Mouse (Mus musculus) olfactory bulb, adult 2 months (tissue): ENCODE measurements around the gene Fbxw2. TPM values are rescaled to one million over a fixed set of nuclear protein-coding genes. Genes with fewer than 3 reads are reported as not detected.

Source experiments
- H3K27ac ChIP-seq: fragments of 200-500 bp; 2 replicates; pipeline ENCODE4 v1.5.1; 2012; ENCODE audit warnings: low read depth, low read length; ENCODE audit not compliant: insufficient read depth
- H3K4me1 ChIP-seq: fragments of 200-500 bp; 2 replicates; pipeline ENCODE4 v1.6.1; 2012; ENCODE audit warnings: low read length; ENCODE audit not compliant: control insufficient read depth, insufficient read depth
- H3K4me3 ChIP-seq: fragments of 200-500 bp; 2 replicates; pipeline ENCODE4 v1.5.1; 2012; ENCODE audit warnings: mild to moderate bottlenecking, low read depth, low read length, moderate library complexity; ENCODE audit not compliant: insufficient read depth
- CTCF ChIP-seq: fragments of 200-500 bp; IDR thresholded peaks from 2 replicates; pipeline ENCODE4 v1.5.1; 2012; ENCODE audit warnings: low read depth, mild to moderate bottlenecking, low read length, moderate library complexity; ENCODE audit not compliant: insufficient read depth
- POLR2A ChIP-seq: fragments of 200-500 bp; IDR thresholded peaks from 2 replicates; pipeline ENCODE4 v1.6.1; 2012; ENCODE audit warnings: mild to moderate bottlenecking, low read depth, low read length, moderate library complexity; ENCODE audit not compliant: insufficient read depth
- WGBS: fragments of 180-500 bp; shearing (Covaris S2); methylation state at CpG from one replicate; pipeline ENCODE4 v1.1.7; 2018; 5-methylcytosine and 5-hydroxymethylcytosine counted together
- polyA plus RNA-seq: library from polyadenylated mRNA; stranded (reverse); fragments of >200 nt; gene quantifications from 2 replicates; pipeline ENCODE4 v1.2.4, GENCODE M21; 2012; ENCODE audit warnings: low replicate concordance; ENCODE audit not compliant: missing spikeins, insufficient read depth, insufficient read length

Fbxw2 gene
- polyA plus RNA-seq, 1 experiment, result not detected

- Histone ChIP-seq H3K4me1 (no peaks in the 10 kb centered on the region), H3K4me3 (no peak overlapping the region; the same call in 1 of the 2 replicates), H3K27ac (no peak overlapping the region)
- TF ChIP-seq CTCF (no peak), POLR2A (no peak)
- 95% methylated on average over 8 of the region's 8 CpGs for whole genome bisulfite sequencing
Measured at GRCm38 (mm10) chr2:34790282-34790681, 35.8 kb downstream of the Fbxw2 start.

- no peaks in the 10 kb centered on the region for H3K4me1 ChIP-seq
- TF ChIP-seq POLR2A, result no peak
- TF ChIP-seq CTCF, result no peak
- no peak overlapping the region for H3K4me3 ChIP-seq
- 82% methylated on average over 2 of the region's 2 CpGs for WGBS
- no peak overlapping the region for H3K27ac ChIP-seq
Measured at GRCm38 (mm10) chr2:34784085-34784484, 42.0 kb downstream of the Fbxw2 start.

DNA sequence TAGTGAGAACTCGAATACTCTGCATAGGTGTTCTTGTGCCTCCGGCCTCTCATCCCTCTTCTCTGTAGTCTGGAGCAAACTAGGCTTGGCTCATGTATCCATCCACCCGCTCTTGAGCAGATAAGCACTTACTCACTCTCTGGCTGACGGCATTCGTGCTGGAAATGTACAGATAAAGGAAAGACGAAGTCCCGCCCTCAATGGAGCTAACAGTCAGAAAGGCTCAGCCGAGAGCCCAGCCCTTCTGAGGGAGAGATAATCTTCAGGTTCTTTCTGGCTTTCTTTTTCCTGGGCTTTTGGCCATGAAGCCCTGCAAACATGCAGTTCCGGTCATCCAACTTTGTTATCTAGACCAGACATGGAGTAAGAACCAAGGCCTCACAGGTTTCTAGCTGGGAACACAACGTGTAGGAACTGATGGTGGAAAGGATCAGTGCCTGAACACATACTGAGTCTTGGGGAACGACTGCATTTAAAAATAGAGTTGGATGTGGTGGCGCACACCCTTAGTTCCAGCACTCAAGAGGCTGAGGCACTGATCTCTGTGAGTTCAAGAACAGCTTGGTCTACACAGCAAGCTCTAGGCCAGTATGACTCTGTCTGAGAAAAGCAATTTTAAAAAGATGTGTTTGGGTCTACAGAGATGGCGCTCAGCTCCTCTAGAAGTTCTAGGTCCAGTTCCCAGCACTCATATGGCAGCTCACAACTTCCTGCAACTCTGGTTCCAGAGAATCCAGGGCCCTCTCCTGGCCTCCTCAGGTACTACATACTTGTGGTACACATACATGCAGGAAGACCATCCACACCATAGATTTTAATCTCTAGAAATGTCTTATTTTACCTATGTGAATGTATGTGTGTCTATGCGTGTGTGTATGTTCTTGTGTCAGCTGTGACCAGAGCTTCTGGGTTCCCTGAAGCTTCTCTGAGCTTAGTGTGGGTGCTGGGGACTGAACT is 42.8 kb downstream of the Fbxw2 start:
- H3K27ac ChIP-seq, result no peak overlapping the region
- 91% methylated on average over 14 of the region's 14 CpGs for WGBS
- H3K4me1 ChIP-seq, result no peaks in the 10 kb centered on the region
- TF ChIP-seq POLR2A (no peak), CTCF (no peak)
- H3K4me3 ChIP-seq, result no peak overlapping the region

DNA sequence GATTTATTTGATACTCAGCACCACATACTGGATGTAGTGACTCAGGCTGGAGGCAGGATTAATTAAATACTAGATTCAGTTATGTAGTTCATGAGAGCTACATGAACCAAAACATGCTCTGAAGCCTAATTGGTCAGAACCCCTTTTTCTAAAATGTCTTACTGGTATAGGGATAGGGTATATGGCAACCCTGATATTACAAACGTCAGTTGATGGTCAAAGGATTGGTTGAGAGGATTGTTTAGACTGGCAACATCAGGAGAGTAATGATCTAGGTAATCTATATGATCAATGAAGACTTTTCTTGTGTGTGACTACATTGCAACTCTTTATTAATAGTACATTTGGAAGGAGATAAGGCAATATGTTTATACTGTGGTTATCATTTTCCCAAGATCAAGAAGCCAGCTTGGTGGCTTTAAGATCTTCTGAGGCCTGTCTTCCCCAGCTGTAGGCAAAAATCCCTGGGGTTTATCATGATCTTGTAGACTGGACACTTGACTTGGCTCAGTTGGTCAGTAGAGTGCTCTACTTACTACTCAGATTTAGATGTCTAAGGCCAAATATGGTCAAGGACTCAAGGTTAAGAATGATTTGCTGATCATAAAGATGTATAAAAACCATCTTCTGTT is 48.8 kb downstream of the Fbxw2 start:
- WGBS, result 56% methylated on average over 1 of the region's 1 CpGs
- TF ChIP-seq CTCF (no peak), POLR2A (no peak)

GRCm38 (mm10) chr2:34774493-34774892 is 51.6 kb downstream of the Fbxw2 start:
- TF ChIP-seq POLR2A (no peak), CTCF (no peak)
- H3K4me1 ChIP-seq, result peaks cover 6% of the 10 kb centered on the region
- 78% methylated on average over 6 of the region's 6 CpGs for WGBS
- no peak overlapping the region for H3K27ac ChIP-seq
- no peak overlapping the region for H3K4me3 ChIP-seq

More for the DNA sequence above, 48.8 kb downstream of the Fbxw2 start:
- no peak overlapping the region for H3K27ac ChIP-seq
- H3K4me3 ChIP-seq, result no peak overlapping the region
- peaks cover 6% of the 10 kb centered on the region for H3K4me1 ChIP-seq

DNA sequence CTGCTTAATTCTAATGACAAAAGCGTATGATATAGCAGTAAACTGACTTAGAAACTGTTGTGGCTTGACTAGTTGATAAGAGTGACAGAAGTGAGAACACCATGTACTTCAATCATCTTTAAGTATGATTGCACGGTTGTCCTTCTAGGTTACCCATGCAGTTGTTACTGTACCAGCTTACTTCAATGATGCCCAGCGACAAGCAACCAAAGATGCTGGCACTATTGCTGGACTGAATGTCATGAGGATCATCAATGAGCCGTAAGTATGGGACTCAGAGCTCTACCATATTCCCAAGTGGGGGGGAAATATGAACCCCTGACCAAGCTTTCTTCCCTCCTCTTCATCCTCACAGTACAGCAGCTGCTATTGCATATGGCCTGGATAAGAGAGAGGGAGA is 52.4 kb downstream of the Fbxw2 start:
- WGBS, result 77% methylated on average over 4 of the region's 4 CpGs
- Histone ChIP-seq H3K27ac (no peak overlapping the region), H3K4me3 (no peak overlapping the region), H3K4me1 (peaks cover 6% of the 10 kb centered on the region)
- no peak for TF ChIP-seq CTCF
- TF ChIP-seq POLR2A, result no peak

GRCm38 (mm10) chr2:34772252-34773235 is 53.6 kb downstream of the Fbxw2 start:
- TF ChIP-seq POLR2A (no peak), CTCF (no peak)
- Histone ChIP-seq H3K27ac (peak overlapping the region; percentile 68), H3K4me3 (peak overlapping the region; percentile 70), H3K4me1 (peaks cover 6% of the 10 kb centered on the region)
- WGBS, result 2% methylated on average over 50 of the region's 50 CpGs
